Mouse (Mus musculus) urinary bladder, postnatal 0 days (tissue): ENCODE data around the gene Olfr782. TPM values are rescaled to one million over a fixed set of nuclear protein-coding genes. Genes with fewer than 3 reads are reported as not detected.

Experiments
- polyA plus RNA-seq: library from polyadenylated mRNA; unstranded; fragments of >200 nt; fragmentation: Nextera tagmentation; extraction: Ambion mirVana; gene quantifications from 2 replicates; pipeline ENCODE4 v1.2.1, GENCODE M21; 2015

The Olfr782 gene
- not detected in 2 replicates for polyA plus RNA-seq

DNA sequence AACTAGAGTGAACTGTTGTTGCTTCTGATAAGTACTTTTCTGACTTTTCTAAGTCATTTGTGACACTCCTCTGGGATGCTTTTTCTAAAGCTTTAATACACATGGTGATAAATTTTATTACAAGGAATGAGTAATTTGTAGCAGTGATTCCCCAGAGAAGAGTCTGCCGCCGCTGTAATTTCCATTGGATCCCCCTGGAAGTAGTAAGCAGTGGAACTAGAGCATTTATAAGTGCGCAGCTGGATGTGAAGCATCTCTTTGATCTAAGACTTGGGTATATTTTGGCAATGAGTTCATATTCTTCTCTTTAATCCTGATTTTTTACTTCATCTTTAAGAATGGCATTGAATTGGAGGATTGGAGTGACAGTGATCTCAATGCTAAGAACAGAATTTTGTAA lies at the start of gene Olfr782:
Olfr782 (plus strand) TSS at position 301 of the 400 bp plus-strand sequence.

DNA sequence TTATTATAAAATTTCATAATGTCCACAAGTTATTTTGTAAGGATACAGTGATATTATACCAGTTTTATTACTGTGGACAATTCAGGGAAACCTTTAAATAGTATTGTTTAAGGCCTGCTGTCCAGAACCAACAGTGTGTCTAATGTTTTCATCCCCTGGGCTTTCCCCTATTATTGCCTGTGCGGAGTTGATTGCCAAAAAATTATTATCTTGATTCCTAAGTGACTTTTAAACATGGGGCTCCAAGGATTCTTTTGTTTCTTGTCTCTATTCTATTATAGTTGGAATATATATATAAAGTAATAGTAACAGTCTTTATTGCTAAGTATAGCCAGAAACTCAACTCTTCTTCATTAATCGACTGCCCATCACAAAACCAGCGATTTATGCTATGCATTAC lies 30.8 kb upstream of the Olfr782 start, which contains the start of gene Olfr780:
Olfr780 (plus strand) TSS at position 301 of the 400 bp plus-strand sequence.

DNA sequence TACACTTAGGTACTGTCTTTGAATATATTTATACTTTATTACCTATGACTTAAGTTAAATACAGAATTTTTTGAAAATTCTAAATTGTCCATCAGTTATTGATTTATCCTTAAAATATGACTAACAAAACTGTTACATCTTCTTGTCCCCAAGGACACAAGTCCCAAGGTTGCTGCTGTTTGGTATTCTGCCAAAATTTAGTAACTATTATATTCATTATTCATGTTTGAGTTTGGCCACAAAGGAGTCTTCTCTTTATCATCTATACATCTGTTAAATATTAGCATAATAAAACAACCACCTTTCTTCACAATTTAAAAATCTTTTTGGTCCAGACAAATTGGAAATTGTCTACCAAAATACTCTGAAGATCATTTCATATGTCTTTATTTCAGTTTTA lies 20.1 kb upstream of the Olfr782 start, which contains the start of gene Olfr781:
Olfr781 (plus strand) TSS at position 301 of the 400 bp plus-strand sequence.

GRCm38 (mm10) chr10:129383783-129384182 lies 35.1 kb downstream of the Olfr782 start, which contains the start of gene Olfr784:
Olfr784 (plus strand) TSS chr10:129384083.

Other genes with a start within 250 kb of the Olfr782 start
- not detected in 2 replicates for gene Olfr768, start 249.5 kb upstream of the Olfr782 start, polyA plus RNA-seq
- gene Olfr769, start 231.0 kb upstream of the Olfr782 start, polyA plus RNA-seq, result not detected in 2 replicates
- gene Olfr770, start 209.9 kb upstream of the Olfr782 start, polyA plus RNA-seq, result not detected in 2 replicates
- not detected in 2 replicates for gene Olfr771, start 184.1 kb upstream of the Olfr782 start, polyA plus RNA-seq
- gene Olfr772, start 170.9 kb upstream of the Olfr782 start, polyA plus RNA-seq, result not detected in 2 replicates
- not detected in 2 replicates for gene Olfr773, start 161.4 kb upstream of the Olfr782 start, polyA plus RNA-seq
- not detected in 2 replicates for gene Olfr774, start 112.6 kb upstream of the Olfr782 start, polyA plus RNA-seq
- not detected in 2 replicates for gene Olfr775, start 100.4 kb upstream of the Olfr782 start, polyA plus RNA-seq
- gene Olfr776, start 89.7 kb upstream of the Olfr782 start, polyA plus RNA-seq, result not detected in 2 replicates
- not detected in 2 replicates for gene Olfr777, start 77.4 kb upstream of the Olfr782 start, polyA plus RNA-seq
- gene Olfr780, start 30.7 kb upstream of the Olfr782 start, polyA plus RNA-seq, result not detected in 2 replicates
- gene Olfr781, start 20.0 kb upstream of the Olfr782 start, polyA plus RNA-seq, result not detected in 2 replicates
- gene Olfr784, start 35.2 kb downstream of the Olfr782 start, polyA plus RNA-seq, result not detected in 2 replicates
- gene Olfr785, start 56.6 kb downstream of the Olfr782 start, polyA plus RNA-seq, result not detected in 2 replicates
- not detected in 2 replicates for gene Olfr786, start 78.5 kb downstream of the Olfr782 start, polyA plus RNA-seq
- gene Olfr787, start 113.0 kb downstream of the Olfr782 start, polyA plus RNA-seq, result not detected in 2 replicates
- not detected in 2 replicates for gene Olfr788, start 122.1 kb downstream of the Olfr782 start, polyA plus RNA-seq
- not detected in 2 replicates for gene Olfr789, start 135.9 kb downstream of the Olfr782 start, polyA plus RNA-seq
- not detected in 2 replicates for gene Olfr790, start 149.6 kb downstream of the Olfr782 start, polyA plus RNA-seq
- gene Olfr791, start 172.9 kb downstream of the Olfr782 start, polyA plus RNA-seq, result not detected in 2 replicates
- gene Olfr792, start 190.3 kb downstream of the Olfr782 start, polyA plus RNA-seq, result not detected in 2 replicates
- not detected in 2 replicates for gene Olfr794, start 218.8 kb downstream of the Olfr782 start, polyA plus RNA-seq